Mouse (Mus musculus) megakaryocyte, embryonic 14.5 days (primary cell): ENCODE measurements around the gene Wdr60.

ENCODE experiments used
- FLI1 ChIP-seq: IDR thresholded peaks from 2 replicates; pipeline ENCODE4 v1.6.1; 2012; ENCODE audit warnings: low read length, inconsistent platforms, mixed read lengths
- GATA1 ChIP-seq: IDR thresholded peaks from 3 replicates; pipeline ENCODE4 v1.6.1; 2012; ENCODE audit warnings: mixed read lengths, low read length, inconsistent platforms, borderline replicate concordance

- no peak for TF ChIP-seq GATA1
- no peak for TF ChIP-seq FLI1
Observed at GRCm38 (mm10) chr12:116232061-116232460, 30.8 kb downstream of the Wdr60 start.
